Mouse (Mus musculus): Measurements from ENCODE around the gene Gm30083. TPM values are rescaled to one million over a fixed set of nuclear protein-coding genes. Genes with fewer than 3 reads are reported as not detected.

The Gm30083 gene
- polyA plus RNA-seq, 1 experiment: not detected

GRCm38 (mm10) chr14:34002358-34002757, 12.6 kb downstream of the Gm30083 start:
- no peak for TF ChIP-seq CTCF (IDR thresholded peaks at IDR 0.05; ENCODE audit: extremely low read depth, insufficient read depth, low read length)
- no peak for TF ChIP-seq POLR2A (IDR thresholded peaks at IDR 0.05; ENCODE audit: extremely low read depth, insufficient read depth, low read length)
- no peaks in the 10 kb centered on the region for H3K4me1 ChIP-seq (ENCODE audit: control insufficient read depth, insufficient read depth, low read length)
- no peak overlapping the region for H3K27ac ChIP-seq (ENCODE audit: insufficient read depth, low read length)
- no peak overlapping the region for H3K4me3 ChIP-seq (ENCODE audit: insufficient read depth, low read length)

- Histone ChIP-seq H3K27ac (ENCODE audit: insufficient read depth, low read length) (no peak overlapping the region), H3K4me3 (ENCODE audit: insufficient read depth, low read length) (no peak overlapping the region)
- no peak for TF ChIP-seq POLR2A (IDR thresholded peaks at IDR 0.05; ENCODE audit: extremely low read depth, insufficient read depth, low read length)
- no peak for TF ChIP-seq CTCF (IDR thresholded peaks at IDR 0.05; ENCODE audit: extremely low read depth, insufficient read depth, low read length)
Measured at GRCm38 (mm10) chr14:34001445-34001844, 13.5 kb downstream of the Gm30083 start.

GRCm38 (mm10) chr14:34000076-34000475, 14.9 kb downstream of the Gm30083 start:
- no peak for TF ChIP-seq CTCF (IDR thresholded peaks at IDR 0.05; ENCODE audit: extremely low read depth, insufficient read depth, low read length)
- no peak for TF ChIP-seq POLR2A (IDR thresholded peaks at IDR 0.05; ENCODE audit: extremely low read depth, insufficient read depth, low read length)
- no peak overlapping the region for H3K4me3 ChIP-seq (ENCODE audit: insufficient read depth, low read length)
- no peaks in the 10 kb centered on the region for H3K4me1 ChIP-seq (ENCODE audit: control insufficient read depth, insufficient read depth, low read length)
- H3K27ac ChIP-seq (ENCODE audit: insufficient read depth, low read length): no peak overlapping the region

More at GRCm38 (mm10) chr14:34001445-34001844, 13.5 kb downstream of the Gm30083 start:
- H3K4me1 ChIP-seq (ENCODE audit: control insufficient read depth, insufficient read depth, low read length): no peaks in the 10 kb centered on the region

GRCm38 (mm10) chr14:33997427-33997826, 17.6 kb downstream of the Gm30083 start:
- no peak overlapping the region for H3K4me3 ChIP-seq (ENCODE audit: insufficient read depth, low read length)
- H3K27ac ChIP-seq (ENCODE audit: insufficient read depth, low read length): no peak overlapping the region
- TF ChIP-seq CTCF (IDR thresholded peaks at IDR 0.05; ENCODE audit: extremely low read depth, insufficient read depth, low read length) (no peak), POLR2A (IDR thresholded peaks at IDR 0.05; ENCODE audit: extremely low read depth, insufficient read depth, low read length) (no peak)
- no peaks in the 10 kb centered on the region for H3K4me1 ChIP-seq (ENCODE audit: control insufficient read depth, insufficient read depth, low read length)

GRCm38 (mm10) chr14:33993521-33994289, 21.3 kb downstream of the Gm30083 start:
- no peak overlapping the region for H3K4me3 ChIP-seq (ENCODE audit: insufficient read depth, low read length)
- no peaks in the 10 kb centered on the region for H3K4me1 ChIP-seq (ENCODE audit: control insufficient read depth, insufficient read depth, low read length)
- no peak overlapping the region for H3K27ac ChIP-seq (ENCODE audit: insufficient read depth, low read length)
- TF ChIP-seq POLR2A (IDR thresholded peaks at IDR 0.05; ENCODE audit: extremely low read depth, insufficient read depth, low read length) (no peak), CTCF (IDR thresholded peaks at IDR 0.05; ENCODE audit: extremely low read depth, insufficient read depth, low read length) (no peak)

- TF ChIP-seq POLR2A (IDR thresholded peaks at IDR 0.05; ENCODE audit: extremely low read depth, insufficient read depth, low read length) (no peak), CTCF (IDR thresholded peaks at IDR 0.05; ENCODE audit: extremely low read depth, insufficient read depth, low read length) (no peak)
- Histone ChIP-seq H3K4me3 (ENCODE audit: insufficient read depth, low read length) (no peak overlapping the region), H3K4me1 (ENCODE audit: control insufficient read depth, insufficient read depth, low read length) (no peaks in the 10 kb centered on the region), H3K27ac (ENCODE audit: insufficient read depth, low read length) (no peak overlapping the region)
Measured at GRCm38 (mm10) chr14:33993051-33993450, 21.9 kb downstream of the Gm30083 start.

- Histone ChIP-seq H3K4me1 (ENCODE audit: control insufficient read depth, insufficient read depth, low read length) (no peaks in the 10 kb centered on the region), H3K4me3 (ENCODE audit: insufficient read depth, low read length) (no peak overlapping the region), H3K27ac (ENCODE audit: insufficient read depth, low read length) (no peak overlapping the region)
- no peak for TF ChIP-seq POLR2A (IDR thresholded peaks at IDR 0.05; ENCODE audit: extremely low read depth, insufficient read depth, low read length)
- TF ChIP-seq CTCF (IDR thresholded peaks at IDR 0.05; ENCODE audit: extremely low read depth, insufficient read depth, low read length): no peak
Measured at GRCm38 (mm10) chr14:33991971-33992370, 23.0 kb downstream of the Gm30083 start.

GRCm38 (mm10) chr14:33989201-33989600, 25.8 kb downstream of the Gm30083 start:
- Histone ChIP-seq H3K4me1 (ENCODE audit: control insufficient read depth, insufficient read depth, low read length) (no peaks in the 10 kb centered on the region), H3K27ac (ENCODE audit: insufficient read depth, low read length) (no peak overlapping the region), H3K4me3 (ENCODE audit: insufficient read depth, low read length) (no peak overlapping the region)
- TF ChIP-seq POLR2A (IDR thresholded peaks at IDR 0.05; ENCODE audit: extremely low read depth, insufficient read depth, low read length) (no peak), CTCF (IDR thresholded peaks at IDR 0.05; ENCODE audit: extremely low read depth, insufficient read depth, low read length) (no peak)

GRCm38 (mm10) chr14:33978604-33979059, 36.4 kb downstream of the Gm30083 start, which contains the start of gene Zfp488:
Zfp488 (minus strand) TSS chr14:33978764.
- TF ChIP-seq CTCF (IDR thresholded peaks at IDR 0.05; ENCODE audit: extremely low read depth, insufficient read depth, low read length): no peak
- TF ChIP-seq POLR2A (IDR thresholded peaks at IDR 0.05; ENCODE audit: extremely low read depth, insufficient read depth, low read length): no peak
- Histone ChIP-seq H3K4me1 (ENCODE audit: control insufficient read depth, insufficient read depth, low read length) (no peaks in the 10 kb centered on the region), H3K4me3 (ENCODE audit: insufficient read depth, low read length) (peak within 1 kb of the TSS; percentile 32), H3K27ac (ENCODE audit: insufficient read depth, low read length) (0 out of 2 replicates have a peak within 1 kb of the TSS, but pooled peaks have one; percentile 10)

GRCm38 (mm10) chr14:33977748-33978147, 37.2 kb downstream of the Gm30083 start:
- TF ChIP-seq CTCF (IDR thresholded peaks at IDR 0.05; ENCODE audit: extremely low read depth, insufficient read depth, low read length) (no peak), POLR2A (IDR thresholded peaks at IDR 0.05; ENCODE audit: extremely low read depth, insufficient read depth, low read length) (no peak)
- Histone ChIP-seq H3K4me3 (ENCODE audit: insufficient read depth, low read length) (peak overlapping the region; percentile 19), H3K4me1 (ENCODE audit: control insufficient read depth, insufficient read depth, low read length) (no peaks in the 10 kb centered on the region), H3K27ac (ENCODE audit: insufficient read depth, low read length) (0 out of 2 replicates have a peak overlapping the region, but pooled peaks have one; percentile 10)

Data from cortical plate, adult 2 months (tissue).